Mouse (Mus musculus): ENCODE measurements at regions not wholly inside any gene's neighbourhood (a gene's known extent, or its start where the extent isn't known, plus 50 kb on each side); places are given as distances from the start of the nearest gene placed in this dataset.

DNA sequence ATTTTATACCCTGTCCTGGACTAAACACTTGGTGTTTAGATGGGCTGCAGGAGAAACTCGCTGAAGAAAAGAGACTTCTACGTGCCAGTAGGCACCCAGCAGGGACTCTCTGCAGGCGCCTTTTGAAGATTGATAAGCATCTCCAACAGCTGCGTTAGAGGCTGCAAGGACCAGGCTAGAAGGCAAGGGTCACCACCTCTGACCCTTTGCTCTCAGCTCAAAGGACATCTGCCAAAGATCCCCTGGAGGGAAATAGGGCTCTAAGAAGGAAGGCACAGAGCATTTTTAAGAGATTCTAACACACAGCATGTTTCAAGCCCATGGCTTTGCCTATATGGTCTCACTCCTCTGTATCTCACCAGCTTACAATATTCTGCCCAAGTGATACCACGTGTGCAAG is 139.7 kb upstream of the Gpc5 start:
- peaks cover 6% of the 10 kb centered on the region; the same call in 1 of the 2 replicates for H3K4me1 ChIP-seq (ENCODE audit: control insufficient read depth, insufficient read depth, low read length)
- H3K9me3 ChIP-seq (ENCODE audit: control insufficient read depth, low read length): no peaks in the 10 kb centered on the region
- H3K4me2 ChIP-seq (ENCODE audit: low read depth, low read length): no peak overlapping the region
- H3K27ac ChIP-seq (ENCODE audit: low read length): no peak overlapping the region
- no peak overlapping the region for H3K9ac ChIP-seq (ENCODE audit: low read depth, low read length)
- ATAC-seq: no peak
- 22% methylated on average over 5 of the region's 5 CpGs for WGBS
- H3K36me3 ChIP-seq (ENCODE audit: control insufficient read depth, insufficient read depth, low read length): no peaks in the 10 kb centered on the region
- H3K27me3 ChIP-seq (replicated peaks; ENCODE audit: control insufficient read depth, insufficient read depth, low read length): no peaks in the 10 kb centered on the region
- H3K4me3 ChIP-seq (ENCODE audit: low read length): no peak overlapping the region

DNA sequence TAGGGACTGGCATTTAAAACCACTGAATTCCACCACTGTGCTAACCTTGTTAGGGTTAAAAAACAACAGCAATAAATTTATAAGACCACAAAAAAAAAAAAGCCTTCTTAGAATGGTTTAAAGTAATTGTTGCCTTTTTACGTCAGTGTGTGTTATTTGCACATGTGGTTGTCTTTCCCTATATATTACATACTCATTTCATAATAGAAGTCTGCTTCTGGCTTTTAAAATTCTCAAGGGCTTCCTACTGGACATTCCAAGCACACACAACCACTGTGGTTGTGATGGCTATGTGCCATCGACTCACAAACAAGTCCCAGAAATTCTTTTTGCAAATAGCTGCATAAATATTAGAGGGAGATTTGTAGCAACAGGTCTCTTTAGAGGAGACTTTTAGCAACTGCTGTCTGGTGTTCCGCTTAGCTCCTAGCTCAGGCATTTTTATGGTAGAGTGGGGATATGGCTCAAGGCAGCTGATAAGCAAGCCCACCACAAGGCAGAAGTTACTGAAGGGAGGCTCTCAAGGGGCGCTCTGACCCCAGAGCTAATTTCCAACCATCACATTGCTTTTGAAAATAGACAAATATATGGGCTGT is 138.8 kb upstream of the Gpc5 start:
- H3K4me3 ChIP-seq (ENCODE audit: low read length): no peak overlapping the region
- WGBS: 35% methylated on average over 4 of the region's 4 CpGs

DNA sequence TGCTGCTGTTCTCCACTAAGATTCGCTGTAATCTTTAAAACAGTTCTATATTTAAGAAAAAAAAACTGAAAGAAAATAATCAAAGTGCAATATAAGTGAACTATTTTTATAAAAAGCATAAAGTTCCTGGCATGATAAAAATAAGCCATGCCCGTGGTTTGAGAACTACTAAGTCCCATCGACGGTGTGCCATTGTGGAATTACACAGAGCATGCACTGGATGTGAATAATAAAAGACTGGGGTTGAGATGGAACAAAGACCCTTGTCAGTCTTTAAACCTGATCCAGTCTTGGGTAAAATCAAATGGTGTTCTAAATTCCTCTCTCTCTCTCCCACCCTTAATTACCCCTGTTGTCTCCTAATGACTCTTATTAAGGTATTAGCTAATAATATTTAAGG is 137.7 kb upstream of the Gpc5 start:
- H3K9me3 ChIP-seq (ENCODE audit: control insufficient read depth, low read length): no peaks in the 10 kb centered on the region
- no peak overlapping the region for H3K4me3 ChIP-seq (ENCODE audit: low read length)
- WGBS: 60% methylated on average over 4 of the region's 4 CpGs
- no peak overlapping the region for H3K27ac ChIP-seq (ENCODE audit: low read length)
- no peak overlapping the region for H3K4me2 ChIP-seq (ENCODE audit: low read depth, low read length)
- H3K9ac ChIP-seq (ENCODE audit: low read depth, low read length): no peak overlapping the region
- peaks cover 6% of the 10 kb centered on the region; the same call in 1 of the 2 replicates for H3K4me1 ChIP-seq (ENCODE audit: control insufficient read depth, insufficient read depth, low read length)
- ATAC-seq: no peak
- H3K27me3 ChIP-seq (replicated peaks; ENCODE audit: control insufficient read depth, insufficient read depth, low read length): no peaks in the 10 kb centered on the region
- H3K36me3 ChIP-seq (ENCODE audit: control insufficient read depth, insufficient read depth, low read length): no peaks in the 10 kb centered on the region

More for the DNA sequence above, 138.8 kb upstream of the Gpc5 start:
- ATAC-seq: no peak
- Histone ChIP-seq H3K9me3 (ENCODE audit: control insufficient read depth, low read length) (no peaks in the 10 kb centered on the region), H3K27ac (ENCODE audit: low read length) (no peak overlapping the region), H3K36me3 (ENCODE audit: control insufficient read depth, insufficient read depth, low read length) (no peaks in the 10 kb centered on the region), H3K9ac (ENCODE audit: low read depth, low read length) (no peak overlapping the region), H3K27me3 (replicated peaks; ENCODE audit: control insufficient read depth, insufficient read depth, low read length) (no peaks in the 10 kb centered on the region), H3K4me2 (ENCODE audit: low read depth, low read length) (no peak overlapping the region), H3K4me1 (ENCODE audit: control insufficient read depth, insufficient read depth, low read length) (peaks cover 6% of the 10 kb centered on the region; the same call in 1 of the 2 replicates)

DNA sequence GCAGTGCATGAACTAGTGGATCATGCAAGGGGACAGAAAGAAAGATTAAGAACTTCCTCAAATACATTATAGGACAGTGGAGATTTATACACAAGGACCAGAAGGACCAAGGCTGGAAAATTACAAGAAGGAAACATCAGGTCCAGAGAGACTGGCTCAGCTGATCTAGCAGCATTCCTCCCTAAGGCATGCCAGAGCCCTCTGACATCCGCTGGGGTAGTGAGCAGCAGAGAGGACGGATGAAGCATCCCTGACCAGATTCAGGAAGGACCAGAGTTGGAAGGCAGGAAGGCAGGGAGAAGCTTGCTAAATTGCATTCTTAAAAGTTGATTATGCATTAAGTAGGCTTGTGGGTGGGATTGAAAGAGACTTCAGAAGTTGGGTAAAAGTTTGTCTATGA is 136.4 kb upstream of the Gpc5 start:
- Histone ChIP-seq H3K27me3 (replicated peaks; ENCODE audit: control insufficient read depth, insufficient read depth, low read length) (no peaks in the 10 kb centered on the region), H3K4me2 (ENCODE audit: low read depth, low read length) (no peak overlapping the region), H3K27ac (ENCODE audit: low read length) (no peak overlapping the region), H3K4me1 (ENCODE audit: control insufficient read depth, insufficient read depth, low read length) (peaks cover 6% of the 10 kb centered on the region; the same call in 1 of the 2 replicates), H3K9ac (ENCODE audit: low read depth, low read length) (no peak overlapping the region), H3K36me3 (ENCODE audit: control insufficient read depth, insufficient read depth, low read length) (no peaks in the 10 kb centered on the region), H3K9me3 (ENCODE audit: control insufficient read depth, low read length) (no peaks in the 10 kb centered on the region), H3K4me3 (ENCODE audit: low read length) (no peak overlapping the region)
- 67% methylated on average over 2 of the region's 2 CpGs for WGBS
- ATAC-seq: no peak

DNA sequence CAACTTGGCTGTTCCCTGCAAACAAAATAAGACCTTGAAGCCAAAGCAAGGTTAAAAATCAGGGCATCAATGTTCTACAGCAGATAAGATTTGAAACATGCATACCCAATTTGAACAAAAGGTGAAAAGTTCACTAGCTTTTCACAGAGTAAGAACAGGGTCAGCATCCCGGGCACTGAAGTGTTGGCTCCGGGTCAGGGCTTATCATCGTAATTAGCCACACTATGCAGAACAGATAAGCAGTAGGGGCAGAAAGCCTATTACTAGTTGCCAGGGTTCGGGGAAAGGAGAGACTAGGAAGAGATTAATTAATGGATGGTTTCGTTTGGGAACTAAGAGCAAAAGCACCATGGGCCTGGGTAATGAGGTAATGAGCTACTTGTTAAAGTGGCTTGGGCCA is 131.7 kb upstream of the Gpc5 start:
- no peaks in the 10 kb centered on the region for H3K36me3 ChIP-seq (ENCODE audit: control insufficient read depth, insufficient read depth, low read length)
- H3K4me2 ChIP-seq (ENCODE audit: low read depth, low read length): no peak overlapping the region
- H3K27ac ChIP-seq (ENCODE audit: low read length): no peak overlapping the region
- WGBS: 23% methylated on average over 5 of the region's 5 CpGs
- no peak overlapping the region for H3K9ac ChIP-seq (ENCODE audit: low read depth, low read length)
- no peaks in the 10 kb centered on the region for H3K4me1 ChIP-seq (ENCODE audit: control insufficient read depth, insufficient read depth, low read length)
- ATAC-seq: no peak
- H3K27me3 ChIP-seq (replicated peaks; ENCODE audit: control insufficient read depth, insufficient read depth, low read length): no peaks in the 10 kb centered on the region
- no peaks in the 10 kb centered on the region for H3K9me3 ChIP-seq (ENCODE audit: control insufficient read depth, low read length)
- H3K4me3 ChIP-seq (ENCODE audit: low read length): no peak overlapping the region

DNA sequence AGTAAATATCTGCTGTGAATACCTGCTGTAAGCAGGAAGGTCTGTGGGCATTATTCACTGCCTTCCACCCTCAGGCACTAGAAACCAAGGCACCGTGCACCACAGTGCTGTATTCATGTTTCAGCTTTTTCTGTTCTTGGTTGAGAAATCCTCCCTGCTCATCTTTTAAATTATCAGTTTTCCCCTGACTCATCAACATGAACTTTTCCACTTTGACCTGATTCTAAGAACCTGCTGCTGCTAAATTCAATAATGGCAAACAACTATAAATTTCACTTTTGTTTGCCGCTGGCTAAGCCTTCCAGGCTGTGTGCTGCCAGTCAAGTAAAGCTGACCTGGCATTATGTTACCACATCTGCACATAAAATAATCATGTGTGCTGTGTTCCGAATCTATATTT is 126.1 kb upstream of the Gpc5 start:
- Histone ChIP-seq H3K36me3 (ENCODE audit: control insufficient read depth, insufficient read depth, low read length) (no peaks in the 10 kb centered on the region), H3K27ac (ENCODE audit: low read length) (no peak overlapping the region), H3K9me3 (ENCODE audit: control insufficient read depth, low read length) (no peaks in the 10 kb centered on the region), H3K4me2 (ENCODE audit: low read depth, low read length) (no peak overlapping the region), H3K9ac (ENCODE audit: low read depth, low read length) (no peak overlapping the region), H3K4me1 (ENCODE audit: control insufficient read depth, insufficient read depth, low read length) (no peaks in the 10 kb centered on the region), H3K4me3 (ENCODE audit: low read length) (no peak overlapping the region), H3K27me3 (replicated peaks; ENCODE audit: control insufficient read depth, insufficient read depth, low read length) (no peaks in the 10 kb centered on the region)
- 67% methylated on average over 3 of the region's 3 CpGs for WGBS
- ATAC-seq: no peak

DNA sequence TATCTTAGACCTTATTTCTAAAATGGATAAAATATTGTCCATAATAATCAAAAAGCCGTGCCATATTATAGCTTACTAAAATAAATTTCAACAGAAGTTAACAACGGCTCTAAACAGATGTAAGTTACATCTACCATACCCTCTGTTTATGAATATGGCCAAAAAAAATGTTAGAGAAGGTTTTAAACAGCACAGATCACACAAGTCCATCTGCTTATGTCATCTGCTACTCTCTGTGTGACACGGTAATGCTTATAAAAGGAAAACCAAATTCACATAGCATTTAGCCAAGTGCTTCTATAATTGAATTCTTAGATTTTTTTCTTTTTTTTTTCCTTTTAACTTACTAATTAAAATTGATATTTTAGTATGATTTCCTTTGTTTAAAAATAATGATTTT is 123.0 kb upstream of the Gpc5 start:
- ATAC-seq: no peak
- WGBS: 81% methylated on average over 3 of the region's 3 CpGs

DNA sequence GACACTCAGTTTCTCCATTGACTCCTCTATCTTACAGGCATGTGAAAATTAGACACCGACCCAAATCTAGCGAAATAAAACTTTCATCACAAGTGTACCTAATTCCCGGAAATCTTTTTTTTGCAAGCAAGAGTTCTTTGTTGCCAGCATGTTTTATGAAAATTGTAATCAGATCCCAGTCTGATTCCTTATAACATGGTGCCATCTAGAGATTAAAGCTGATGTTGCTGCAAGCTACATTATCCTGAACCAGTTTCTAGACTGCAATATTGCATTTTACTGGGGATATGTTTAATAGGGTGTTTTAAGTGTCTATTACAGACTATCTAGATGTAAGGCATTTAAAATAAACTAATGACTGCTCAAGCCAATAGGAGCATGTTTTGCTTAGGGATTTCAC is 110.9 kb upstream of the Gpc5 start:
- no peaks in the 10 kb centered on the region for H3K9me3 ChIP-seq (ENCODE audit: control insufficient read depth, low read length)
- H3K4me2 ChIP-seq (ENCODE audit: low read depth, low read length): no peak overlapping the region
- H3K4me1 ChIP-seq (ENCODE audit: control insufficient read depth, insufficient read depth, low read length): no peaks in the 10 kb centered on the region
- 76% methylated on average over 3 of the region's 3 CpGs for WGBS
- H3K27me3 ChIP-seq (replicated peaks; ENCODE audit: control insufficient read depth, insufficient read depth, low read length): no peaks in the 10 kb centered on the region
- no peak overlapping the region for H3K9ac ChIP-seq (ENCODE audit: low read depth, low read length)
- ATAC-seq: no peak
- H3K4me3 ChIP-seq (ENCODE audit: low read length): no peak overlapping the region
- no peaks in the 10 kb centered on the region for H3K36me3 ChIP-seq (ENCODE audit: control insufficient read depth, insufficient read depth, low read length)
- H3K27ac ChIP-seq (ENCODE audit: low read length): no peak overlapping the region

More for the DNA sequence above, 123.0 kb upstream of the Gpc5 start:
- Histone ChIP-seq H3K4me2 (ENCODE audit: low read depth, low read length) (no peak overlapping the region), H3K36me3 (ENCODE audit: control insufficient read depth, insufficient read depth, low read length) (no peaks in the 10 kb centered on the region), H3K9ac (ENCODE audit: low read depth, low read length) (no peak overlapping the region), H3K27me3 (replicated peaks; ENCODE audit: control insufficient read depth, insufficient read depth, low read length) (no peaks in the 10 kb centered on the region), H3K4me1 (ENCODE audit: control insufficient read depth, insufficient read depth, low read length) (no peaks in the 10 kb centered on the region), H3K4me3 (ENCODE audit: low read length) (no peak overlapping the region), H3K9me3 (ENCODE audit: control insufficient read depth, low read length) (no peaks in the 10 kb centered on the region), H3K27ac (ENCODE audit: low read length) (no peak overlapping the region)

DNA sequence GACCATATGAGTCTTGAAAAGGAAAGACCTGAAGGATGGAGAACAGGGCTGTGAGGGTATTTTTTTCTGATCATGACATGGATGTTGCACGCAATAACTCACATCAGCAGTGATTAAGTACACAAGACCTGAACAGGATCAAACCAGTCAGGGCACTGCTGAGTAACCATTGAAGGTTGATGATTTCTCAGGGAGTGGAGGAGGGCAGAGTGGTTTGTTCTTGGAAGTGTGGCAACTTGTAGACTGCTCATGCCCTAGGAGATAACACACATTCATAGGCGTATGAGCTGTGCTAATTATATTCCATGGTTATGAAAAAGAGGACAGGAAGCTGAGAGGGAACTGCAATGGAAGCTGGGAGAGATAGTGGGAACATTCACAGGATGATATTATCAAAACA is 88.8 kb upstream of the Gpc5 start:
- 84% methylated on average over 2 of the region's 2 CpGs for WGBS
- H3K36me3 ChIP-seq (ENCODE audit: control insufficient read depth, insufficient read depth, low read length): no peaks in the 10 kb centered on the region
- H3K4me3 ChIP-seq (ENCODE audit: low read length): no peak overlapping the region
- H3K27me3 ChIP-seq (replicated peaks; ENCODE audit: control insufficient read depth, insufficient read depth, low read length): no peaks in the 10 kb centered on the region
- 0 out of 2 replicates have a peak, but pooled peaks cover 2% of the 10 kb centered on the region for H3K4me1 ChIP-seq (ENCODE audit: control insufficient read depth, insufficient read depth, low read length)
- H3K27ac ChIP-seq (ENCODE audit: low read length): no peak overlapping the region
- no peak for ATAC-seq
- no peak overlapping the region for H3K4me2 ChIP-seq (ENCODE audit: low read depth, low read length)
- H3K9ac ChIP-seq (ENCODE audit: low read depth, low read length): no peak overlapping the region
- H3K9me3 ChIP-seq (ENCODE audit: control insufficient read depth, low read length): no peaks in the 10 kb centered on the region

All from intestine, embryonic 16.5 days (tissue).